Mouse (Mus musculus) lung, postnatal 0 days (tissue): Measurements from ENCODE around the gene Nrp2. TPM values are rescaled to one million over a fixed set of nuclear protein-coding genes. Genes with fewer than 3 reads are reported as not detected.

Experiments
- ATAC-seq: fragments of 200-750 bp; cut with Nextera tagmentation; 2 replicates; pipeline ENCODE4 v1.8.0; 2017; ENCODE audit warnings: moderate library complexity
- DNase-seq: peaks from one replicate; pipeline ENCODE4 v3.0.0-alpha.2; 2016; ENCODE audit warnings: low spot score
- H3K27ac ChIP-seq: fragments of 300-500 bp; sonication (generic); 2 replicates; pipeline ENCODE4 v1.5.1; 2014; ENCODE audit warnings: antibody characterized with exemption, mild to moderate bottlenecking, low read length, mixed read lengths
- H3K27me3 ChIP-seq: fragments of 300-500 bp; sonication (generic); replicated peaks from 2 replicates; pipeline ENCODE4 v1.6.1; 2014; ENCODE audit warnings: low read length, mixed read lengths; ENCODE audit not compliant: insufficient read depth
- H3K36me3 ChIP-seq: fragments of 300-500 bp; sonication (generic); 2 replicates; pipeline ENCODE4 v1.6.1; 2014; ENCODE audit warnings: low read length, mixed read lengths; ENCODE audit not compliant: insufficient read depth
- H3K4me1 ChIP-seq: fragments of 300-500 bp; sonication (generic); 2 replicates; pipeline ENCODE4 v1.6.1; 2014; ENCODE audit warnings: antibody characterized with exemption, low read depth, low read length, mixed read lengths; ENCODE audit not compliant: insufficient read depth
- H3K4me2 ChIP-seq: fragments of 300-500 bp; sonication (generic); replicated peaks from 2 replicates; pipeline ENCODE4 v1.6.1; 2014; ENCODE audit warnings: low read depth, mild to moderate bottlenecking, low read length, moderate library complexity, mixed read lengths
- H3K4me3 ChIP-seq: fragments of 300-500 bp; sonication (generic); 2 replicates; pipeline ENCODE4 v1.5.1; 2014; ENCODE audit warnings: low read depth, low read length
- H3K9ac ChIP-seq: fragments of 300-500 bp; sonication (generic); replicated peaks from 2 replicates; pipeline ENCODE4 v1.6.1; 2014; ENCODE audit warnings: low read depth, mild to moderate bottlenecking
- H3K9me3 ChIP-seq: fragments of 300-500 bp; sonication (generic); 2 replicates; pipeline ENCODE4 v1.6.1; 2016; ENCODE audit warnings: low read length, mixed read lengths
- CTCF ChIP-seq: IDR thresholded peaks from 2 replicates; pipeline ENCODE4 v1.5.1; 2016; ENCODE audit warnings: antibody characterized with exemption, mild to moderate bottlenecking
- EP300 ChIP-seq: IDR thresholded peaks from 2 replicates; pipeline ENCODE4 v1.6.1; 2016; ENCODE audit warnings: antibody characterized with exemption, mild to moderate bottlenecking, control low read depth
- WGBS: fragments of 180-500 bp; shearing (Covaris S2); extraction: QIAGEN DNeasy Blood & Tissue Kit; methylation state at CpG from one replicate; pipeline ENCODE4 v1.1.7; 2014; 5-methylcytosine and 5-hydroxymethylcytosine counted together
- polyA plus RNA-seq: library from polyadenylated mRNA; unstranded; fragments of >200 nt; fragmentation: Nextera tagmentation; extraction: Ambion mirVana; gene quantifications from 2 replicates; pipeline ENCODE4 v1.2.1, GENCODE M21; 2015

Gene Nrp2
- polyA plus RNA-seq, 1 experiment from 2014 or later = 14.0 TPM

- no peak for ATAC-seq
Observed at GRCm38 (mm10) chr1:62838631-62839030, 135.5 kb downstream of the Nrp2 start.

DNA sequence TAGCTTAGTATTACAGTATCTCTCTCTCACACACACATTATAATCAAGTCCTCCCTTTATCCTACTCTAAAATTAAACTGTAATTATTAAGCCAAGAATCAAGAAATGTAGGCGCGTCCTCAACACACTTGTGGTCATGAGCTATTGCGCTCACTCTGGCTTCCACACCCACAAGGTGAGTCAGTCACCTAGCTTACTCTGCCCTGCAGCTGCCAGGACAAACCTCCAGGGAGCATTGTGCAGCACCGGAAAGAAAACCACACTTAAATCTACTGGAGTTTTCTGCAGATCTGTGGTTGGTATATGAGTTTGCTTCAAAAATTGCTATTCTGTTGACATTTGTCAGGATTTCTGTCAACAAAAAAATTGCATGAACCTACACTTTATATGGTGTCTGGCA is 140.1 kb downstream of the Nrp2 start:
- peak; percentile 68 for DNase-seq
- Histone ChIP-seq H3K9me3 (no peaks in the 10 kb centered on the region), H3K4me2 (no peak overlapping the region), H3K4me1 (no peaks in the 10 kb centered on the region), H3K9ac (no peak overlapping the region), H3K27ac (no peak overlapping the region), H3K36me3 (no peaks in the 10 kb centered on the region), H3K27me3 (no peaks in the 10 kb centered on the region), H3K4me3 (no peak overlapping the region)
- 68% methylated on average over 4 of the region's 4 CpGs for WGBS
- ATAC-seq = peak; percentile 59
- no peak for TF ChIP-seq EP300
- peak; percentile 46 for TF ChIP-seq CTCF

More at GRCm38 (mm10) chr1:62838631-62839030, 135.5 kb downstream of the Nrp2 start:
- TF ChIP-seq EP300 (no peak), CTCF (no peak)
- WGBS = 71% methylated on average over 2 of the region's 2 CpGs
- no peaks in the 10 kb centered on the region for H3K27me3 ChIP-seq
- no peak overlapping the region for H3K4me3 ChIP-seq
- DNase-seq = no peak
- no peaks in the 10 kb centered on the region for H3K36me3 ChIP-seq
- H3K9me3 ChIP-seq = no peaks in the 10 kb centered on the region
- no peak overlapping the region for H3K4me2 ChIP-seq
- no peaks in the 10 kb centered on the region for H3K4me1 ChIP-seq
- H3K27ac ChIP-seq = no peak overlapping the region
- no peak overlapping the region for H3K9ac ChIP-seq

DNA sequence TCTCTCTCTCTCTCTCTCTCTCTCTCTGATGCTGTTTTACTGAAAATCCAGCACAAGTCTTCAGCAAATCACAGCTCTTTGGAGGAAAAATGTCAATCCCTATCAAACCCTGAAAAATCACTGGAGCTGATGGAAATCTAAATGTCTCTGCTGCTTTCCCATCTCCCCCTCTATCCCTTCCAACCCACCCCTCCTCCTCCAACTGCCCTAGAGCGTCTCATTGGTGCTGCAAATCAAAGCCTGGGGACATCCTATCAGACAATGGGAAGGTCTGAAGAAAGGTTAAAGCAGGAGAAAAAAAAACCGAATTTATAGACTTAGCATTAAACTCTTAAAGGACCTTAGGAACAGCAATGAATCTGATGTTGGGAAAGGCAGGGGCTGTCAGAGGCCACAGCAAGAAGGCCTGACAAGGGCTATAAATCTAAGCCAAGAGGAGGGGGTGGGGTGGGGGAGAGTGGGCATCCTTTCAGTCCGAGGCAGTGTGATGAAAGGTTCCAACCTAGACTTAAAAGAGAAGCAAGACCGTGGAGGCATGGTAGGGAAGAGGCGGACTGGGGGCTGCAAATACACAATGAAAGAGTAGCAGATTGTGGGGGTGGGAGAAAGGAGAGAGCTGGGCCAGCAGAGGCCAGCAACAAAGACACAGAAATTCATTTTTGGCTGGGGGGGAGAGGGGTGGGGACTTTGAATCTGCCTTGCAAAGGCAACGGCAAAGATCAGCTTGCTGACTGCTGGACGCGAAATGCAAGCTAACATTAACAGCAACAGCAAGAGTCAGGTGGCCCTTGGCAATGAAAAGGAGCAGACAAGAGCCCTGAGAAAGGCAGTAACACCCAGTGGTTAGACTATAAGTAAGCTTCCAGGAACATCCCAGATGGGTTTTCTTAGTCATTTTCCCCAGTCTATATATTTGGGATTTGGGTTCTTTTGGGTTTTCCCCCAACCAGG is 148.2 kb downstream of the Nrp2 start:
- DNase-seq (no peak), ATAC-seq (no peak)
- H3K27ac ChIP-seq = no peak overlapping the region
- no peaks in the 10 kb centered on the region for H3K36me3 ChIP-seq
- no peak overlapping the region for H3K9ac ChIP-seq
- no peaks in the 10 kb centered on the region for H3K4me1 ChIP-seq
- TF ChIP-seq EP300 = no peak
- no peak for TF ChIP-seq CTCF
- no peaks in the 10 kb centered on the region for H3K9me3 ChIP-seq
- no peak overlapping the region for H3K4me3 ChIP-seq
- 51% methylated on average over 8 of the region's 8 CpGs for WGBS
- H3K27me3 ChIP-seq = no peaks in the 10 kb centered on the region
- H3K4me2 ChIP-seq = no peak overlapping the region

DNA sequence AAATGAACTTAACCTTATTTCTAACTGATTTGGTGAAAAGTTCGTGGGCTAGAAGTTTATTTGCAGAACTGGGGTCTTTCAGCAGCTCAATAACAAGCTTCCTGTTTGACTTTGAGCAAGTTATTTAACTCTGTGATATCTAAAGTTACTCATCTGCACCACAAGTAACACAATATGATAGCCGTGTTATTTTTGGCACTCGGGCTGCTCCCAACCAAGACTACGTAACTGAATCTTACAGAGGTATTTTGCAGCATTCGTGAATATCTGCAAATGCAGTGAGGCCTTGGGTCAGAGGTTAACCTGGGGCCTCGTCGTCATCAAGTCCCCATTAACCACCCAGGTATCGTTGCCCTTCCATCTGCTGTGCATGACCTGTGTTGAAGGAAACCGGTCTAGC is 150.3 kb downstream of the Nrp2 start:
- 56% methylated on average over 9 of the region's 9 CpGs for WGBS
- Histone ChIP-seq H3K4me2 (no peak overlapping the region), H3K27me3 (no peaks in the 10 kb centered on the region), H3K4me3 (no peak overlapping the region), H3K27ac (no peak overlapping the region), H3K9me3 (no peaks in the 10 kb centered on the region), H3K4me1 (no peaks in the 10 kb centered on the region), H3K36me3 (no peaks in the 10 kb centered on the region), H3K9ac (no peak overlapping the region)
- no peak for DNase-seq
- TF ChIP-seq EP300 (no peak), CTCF (no peak)
- no peak for ATAC-seq

GRCm38 (mm10) chr1:62853996-62854395 is 150.9 kb downstream of the Nrp2 start:
- H3K9me3 ChIP-seq = no peaks in the 10 kb centered on the region
- H3K4me3 ChIP-seq = no peak overlapping the region
- TF ChIP-seq EP300 (no peak), CTCF (no peak)
- DNase-seq (no peak), ATAC-seq (no peak)
- no peaks in the 10 kb centered on the region; the same call in 1 of the 2 replicates for H3K4me1 ChIP-seq
- no peak overlapping the region for H3K9ac ChIP-seq
- WGBS = 77% methylated on average over 4 of the region's 4 CpGs
- no peaks in the 10 kb centered on the region for H3K36me3 ChIP-seq
- H3K27me3 ChIP-seq = no peaks in the 10 kb centered on the region
- H3K4me2 ChIP-seq = no peak overlapping the region
- H3K27ac ChIP-seq = no peak overlapping the region

GRCm38 (mm10) chr1:62859098-62859497 is 156.0 kb downstream of the Nrp2 start:
- Histone ChIP-seq H3K27ac (peak overlapping the region; percentile 29; the same call in 1 of the 2 replicates), H3K9ac (no peak overlapping the region), H3K9me3 (no peaks in the 10 kb centered on the region), H3K27me3 (no peaks in the 10 kb centered on the region), H3K4me3 (no peak overlapping the region), H3K36me3 (no peaks in the 10 kb centered on the region), H3K4me1 (peaks cover 5% of the 10 kb centered on the region; the same call in 1 of the 2 replicates), H3K4me2 (no peak overlapping the region)
- TF ChIP-seq CTCF = no peak
- no peak for TF ChIP-seq EP300
- peak; percentile 59 for DNase-seq
- 10% methylated on average over 2 of the region's 2 CpGs for WGBS
- peak; percentile 78 for ATAC-seq
